Mouse (Mus musculus): Measurements from ENCODE around the gene Bmp2k.

GRCm38 (mm10) chr5:97001153-97001552 lies 3.7 kb downstream of the Bmp2k start:
- TF ChIP-seq POLR2A (IDR thresholded peaks at IDR 0.05; ENCODE audit: borderline replicate concordance, extremely low read depth, insufficient read depth, insufficient read length, poor library complexity, severe bottlenecking): no peak
- no peak for TF ChIP-seq CTCF (IDR thresholded peaks at IDR 0.05; ENCODE audit: borderline replicate concordance, extremely low read depth, insufficient read depth, insufficient read length)

All from brain, embryonic 14.5 days (tissue).